Mouse (Mus musculus) intestine, postnatal 0 days (tissue): ENCODE results near the gene Nek8. TPM values are rescaled to one million over a fixed set of nuclear protein-coding genes. Genes with fewer than 3 reads are reported as not detected.

Source experiments
- ATAC-seq: fragments of 200-750 bp; cut with Nextera tagmentation; 2 replicates; pipeline ENCODE4 v1.8.0; 2017; ENCODE audit warnings: mild to moderate bottlenecking, moderate TSS enrichment, moderate library complexity
- H3K27ac ChIP-seq: fragments of 300-500 bp; sonication (generic); 2 replicates; pipeline ENCODE4 v1.5.1; 2014; ENCODE audit warnings: mild to moderate bottlenecking, low read depth, low read length, moderate library complexity
- H3K27me3 ChIP-seq: fragments of 300-500 bp; sonication (generic); replicated peaks from 2 replicates; pipeline ENCODE4 v1.6.1; 2014; ENCODE audit warnings: low read length, mixed read lengths; ENCODE audit not compliant: control insufficient read depth, insufficient read depth
- H3K36me3 ChIP-seq: fragments of 300-500 bp; sonication (generic); 2 replicates; pipeline ENCODE4 v1.6.1; 2014; ENCODE audit warnings: mild to moderate bottlenecking, moderate library complexity; ENCODE audit not compliant: control insufficient read depth, insufficient read depth
- H3K4me1 ChIP-seq: fragments of 300-500 bp; sonication (generic); replicated peaks from 2 replicates; pipeline ENCODE4 v1.6.1; 2014; ENCODE audit warnings: antibody characterized with exemption, low read length, mixed read lengths; ENCODE audit not compliant: control insufficient read depth, insufficient read depth
- H3K4me2 ChIP-seq: fragments of 300-500 bp; sonication (generic); replicated peaks from 2 replicates; pipeline ENCODE4 v1.6.1; 2014; ENCODE audit warnings: low read depth, mild to moderate bottlenecking, moderate library complexity
- H3K4me3 ChIP-seq: fragments of 300-500 bp; sonication (generic); 2 replicates; pipeline ENCODE4 v1.5.1; 2014; ENCODE audit warnings: low read depth, low read length
- H3K9ac ChIP-seq: fragments of 300-500 bp; sonication (generic); 2 replicates; pipeline ENCODE4 v1.6.1; 2014; ENCODE audit warnings: mild to moderate bottlenecking, low read depth, low read length
- H3K9me3 ChIP-seq: fragments of 300-500 bp; sonication (generic); 2 replicates; pipeline ENCODE4 v1.6.1; 2016; ENCODE audit warnings: mixed run types; ENCODE audit not compliant: control insufficient read depth
- CTCF ChIP-seq: sonication (generic); IDR thresholded peaks from 2 replicates; pipeline ENCODE4 v1.5.1; 2016; ENCODE audit warnings: low read depth, mild to moderate bottlenecking, control low read depth, antibody characterized with exemption, moderate library complexity
- WGBS: fragments of 180-500 bp; shearing (Covaris S2); extraction: QIAGEN DNeasy Blood & Tissue Kit; methylation state at CpG from one replicate; pipeline ENCODE4 v1.1.7; 2014; 5-methylcytosine and 5-hydroxymethylcytosine counted together
- polyA plus RNA-seq: library from polyadenylated mRNA; unstranded; fragments of >200 nt; fragmentation: Nextera tagmentation; extraction: Ambion mirVana; gene quantifications from 2 replicates; pipeline ENCODE4 v1.2.1, GENCODE M21; 2015

The Nek8 gene
- polyA plus RNA-seq, 1 experiment from 2014 or later: 5.8 TPM

GRCm38 (mm10) chr11:78179438-78179999 lies 3.0 kb upstream of the Nek8 start:
- peak overlapping the region; percentile 94 for H3K4me2 ChIP-seq
- no peak overlapping the region for H3K9ac ChIP-seq
- no peak for ATAC-seq
- H3K4me1 ChIP-seq: no peaks in the 10 kb centered on the region
- H3K27me3 ChIP-seq: no peaks in the 10 kb centered on the region
- 19% methylated on average over 8 of the region's 8 CpGs for WGBS
- no peak for TF ChIP-seq CTCF
- no peaks in the 10 kb centered on the region for H3K9me3 ChIP-seq
- H3K36me3 ChIP-seq: peaks cover 19% of the 10 kb centered on the region
- H3K27ac ChIP-seq: no peak overlapping the region
- H3K4me3 ChIP-seq: peak overlapping the region; percentile 69

- TF ChIP-seq CTCF: no peak
- peak overlapping the region; percentile 65 for H3K9ac ChIP-seq
- peak overlapping the region; percentile 92 for H3K27ac ChIP-seq
- H3K4me1 ChIP-seq: no peaks in the 10 kb centered on the region
- peak overlapping the region; percentile 94 for H3K4me2 ChIP-seq
- H3K36me3 ChIP-seq: peaks cover 19% of the 10 kb centered on the region
- H3K27me3 ChIP-seq: no peaks in the 10 kb centered on the region
- ATAC-seq: peak; percentile 2; the same call in 1 of the 2 replicates
- 2% methylated on average over 29 of the region's 29 CpGs for WGBS
- H3K4me3 ChIP-seq: peak overlapping the region; percentile 69
- H3K9me3 ChIP-seq: no peaks in the 10 kb centered on the region
Observed at GRCm38 (mm10) chr11:78178859-78179437, 2.5 kb upstream of the Nek8 start.

- H3K4me3 ChIP-seq: peak overlapping the region; percentile 69
- no peaks in the 10 kb centered on the region for H3K9me3 ChIP-seq
- ATAC-seq: peak; percentile 83
- H3K27me3 ChIP-seq: no peaks in the 10 kb centered on the region
- H3K4me1 ChIP-seq: no peaks in the 10 kb centered on the region
- under 1% methylated on average over 71 of the region's 84 CpGs for WGBS
- H3K4me2 ChIP-seq: peak overlapping the region; percentile 94
- H3K36me3 ChIP-seq: peaks cover 19% of the 10 kb centered on the region
- peak; percentile 100 for TF ChIP-seq CTCF
- peak overlapping the region; percentile 65 for H3K9ac ChIP-seq
- peak overlapping the region; percentile 92 for H3K27ac ChIP-seq
Observed at GRCm38 (mm10) chr11:78177903-78178858, 1.7 kb upstream of the Nek8 start.

- peaks cover 19% of the 10 kb centered on the region for H3K36me3 ChIP-seq
- no peaks in the 10 kb centered on the region for H3K9me3 ChIP-seq
- H3K27me3 ChIP-seq: no peaks in the 10 kb centered on the region
- WGBS: under 1% methylated on average over 10 of the region's 10 CpGs
- TF ChIP-seq CTCF: no peak
- peak overlapping the region; percentile 69 for H3K4me3 ChIP-seq
- H3K4me1 ChIP-seq: no peaks in the 10 kb centered on the region
- peak; percentile 23; the same call in 1 of the 2 replicates for ATAC-seq
- H3K4me2 ChIP-seq: peak overlapping the region; percentile 94
- H3K9ac ChIP-seq: peak overlapping the region; percentile 35; the same call in 1 of the 2 replicates
- H3K27ac ChIP-seq: peak overlapping the region; percentile 92
Observed at GRCm38 (mm10) chr11:78177437-78177836, 962 bp upstream of the Nek8 start.

GRCm38 (mm10) chr11:78176905-78177331 lies 443 bp upstream of the Nek8 start:
- Histone ChIP-seq H3K9ac (peak overlapping the region; percentile 35), H3K36me3 (peaks cover 19% of the 10 kb centered on the region), H3K27ac (peak overlapping the region; percentile 92), H3K4me1 (no peaks in the 10 kb centered on the region), H3K9me3 (no peaks in the 10 kb centered on the region), H3K4me2 (peak overlapping the region; percentile 94), H3K4me3 (peak overlapping the region; percentile 69), H3K27me3 (no peaks in the 10 kb centered on the region)
- no peak for ATAC-seq
- under 1% methylated on average over 23 of the region's 23 CpGs for WGBS
- TF ChIP-seq CTCF: no peak

- H3K4me3 ChIP-seq: peak overlapping the region; percentile 69
- WGBS: under 1% methylated on average over 9 of the region's 10 CpGs
- no peak for ATAC-seq
- H3K4me1 ChIP-seq: no peaks in the 10 kb centered on the region
- TF ChIP-seq CTCF: peak; percentile 33
- H3K9ac ChIP-seq: peak overlapping the region; percentile 35; the same call in 1 of the 2 replicates
- H3K27me3 ChIP-seq: no peaks in the 10 kb centered on the region
- H3K9me3 ChIP-seq: no peaks in the 10 kb centered on the region
- H3K36me3 ChIP-seq: peaks cover 19% of the 10 kb centered on the region
- H3K27ac ChIP-seq: peak overlapping the region; percentile 92
- H3K4me2 ChIP-seq: peak overlapping the region; percentile 94
Observed at GRCm38 (mm10) chr11:78175771-78176401, 589 bp downstream of the Nek8 start.
